Mouse (Mus musculus) small intestine, adult 2 months (tissue): ENCODE results near the gene Gcc1.

Experiments
- CTCF ChIP-seq: fragments of 200-500 bp; IDR thresholded peaks from 2 replicates; pipeline ENCODE4 v1.5.1; 2012; ENCODE audit warnings: low read depth, mild to moderate bottlenecking, control low read depth, inconsistent platforms, low read length, moderate library complexity, mixed read lengths; ENCODE audit not compliant: insufficient replicate concordance, insufficient read length; ENCODE audit errors: extremely low read depth
- POLR2A ChIP-seq: fragments of 200-500 bp; IDR thresholded peaks from 2 replicates; pipeline ENCODE4 v1.6.1; 2012; ENCODE audit warnings: low read depth, mild to moderate bottlenecking, control low read depth, inconsistent platforms, low read length, moderate library complexity

GRCm38 (mm10) chr6:28447937-28448336 lies 19.7 kb upstream of the Gcc1 start:
- no peak for TF ChIP-seq CTCF
- TF ChIP-seq POLR2A, result no peak
